Mouse (Mus musculus): ENCODE results near the gene Olfr47. TPM values are rescaled to one million over a fixed set of nuclear protein-coding genes. Genes with fewer than 3 reads are reported as not detected.
A peak's percentile ranks its signal among the peaks of the same experiment; 100 is the strongest.

The Olfr47 gene
- polyA plus RNA-seq, 1 experiment from 2014 or later: not detected

- no peaks in the 10 kb centered on the region for H3K36me3 ChIP-seq (ENCODE audit: control insufficient read depth, insufficient read depth, low read length)
- no peak overlapping the region for H3K9ac ChIP-seq (ENCODE audit: low read depth, low read length)
- no peaks in the 10 kb centered on the region for H3K4me1 ChIP-seq (ENCODE audit: control insufficient read depth, insufficient read depth, low read length)
- WGBS: 60% methylated on average over 7 of the region's 7 CpGs
- ATAC-seq (ENCODE audit: low FRiP score, low TSS enrichment): peak; percentile 78
- no peaks in the 10 kb centered on the region for H3K9me3 ChIP-seq (ENCODE audit: control insufficient read depth, low read length)
- no peak overlapping the region for H3K27ac ChIP-seq (ENCODE audit: low read depth, low read length)
- H3K4me3 ChIP-seq (ENCODE audit: low read length): no peak overlapping the region
- H3K27me3 ChIP-seq (ENCODE audit: control insufficient read depth, insufficient read depth, low read length): no peaks in the 10 kb centered on the region
- no peak overlapping the region for H3K4me2 ChIP-seq (replicated peaks; ENCODE audit: low read depth, low read length)
Measured at GRCm38 (mm10) chr6:43254193-43254926, 23.0 kb downstream of the Olfr47 start.

- ATAC-seq (ENCODE audit: low FRiP score, low TSS enrichment): no peak
Measured at GRCm38 (mm10) chr6:43260756-43261155, 29.4 kb downstream of the Olfr47 start.

GRCm38 (mm10) chr6:43265363-43266041, 34.2 kb downstream of the Olfr47 start, which contains the start of gene Arhgef5:
TSS of gene Arhgef5 (plus strand) at chr6:43265582.
- H3K27ac ChIP-seq (ENCODE audit: low read depth, low read length): peak within 1 kb of the TSS; percentile 74
- WGBS: under 1% methylated on average over 33 of the region's 48 CpGs
- ATAC-seq (ENCODE audit: low FRiP score, low TSS enrichment): peak; percentile 86
- peak within 1 kb of the TSS; percentile 72 for H3K4me3 ChIP-seq (ENCODE audit: low read length)
- H3K27me3 ChIP-seq (ENCODE audit: control insufficient read depth, insufficient read depth, low read length): no peaks in the 10 kb centered on the region
- H3K4me1 ChIP-seq (ENCODE audit: control insufficient read depth, insufficient read depth, low read length): no peaks in the 10 kb centered on the region; the same call in 1 of the 2 replicates
- peak within 1 kb of the TSS; percentile 81 for H3K9ac ChIP-seq (ENCODE audit: low read depth, low read length)
- H3K9me3 ChIP-seq (ENCODE audit: control insufficient read depth, low read length): no peaks in the 10 kb centered on the region
- H3K36me3 ChIP-seq (ENCODE audit: control insufficient read depth, insufficient read depth, low read length): no peaks in the 10 kb centered on the region
- H3K4me2 ChIP-seq (replicated peaks; ENCODE audit: low read depth, low read length): peak within 1 kb of the TSS; percentile 76

More at GRCm38 (mm10) chr6:43260756-43261155, 29.4 kb downstream of the Olfr47 start:
- H3K4me2 ChIP-seq (replicated peaks; ENCODE audit: low read depth, low read length): no peak overlapping the region
- no peaks in the 10 kb centered on the region for H3K4me1 ChIP-seq (ENCODE audit: control insufficient read depth, insufficient read depth, low read length)
- no peaks in the 10 kb centered on the region for H3K9me3 ChIP-seq (ENCODE audit: control insufficient read depth, low read length)
- WGBS: 67% methylated on average over 2 of the region's 2 CpGs
- no peak overlapping the region for H3K9ac ChIP-seq (ENCODE audit: low read depth, low read length)
- no peaks in the 10 kb centered on the region for H3K36me3 ChIP-seq (ENCODE audit: control insufficient read depth, insufficient read depth, low read length)
- no peak overlapping the region for H3K4me3 ChIP-seq (ENCODE audit: low read length)
- no peaks in the 10 kb centered on the region for H3K27me3 ChIP-seq (ENCODE audit: control insufficient read depth, insufficient read depth, low read length)
- H3K27ac ChIP-seq (ENCODE audit: low read depth, low read length): no peak overlapping the region

- Histone ChIP-seq H3K36me3 (ENCODE audit: control insufficient read depth, insufficient read depth, low read length) (no peaks in the 10 kb centered on the region), H3K4me1 (ENCODE audit: control insufficient read depth, insufficient read depth, low read length) (no peaks in the 10 kb centered on the region; the same call in 1 of the 2 replicates), H3K4me3 (ENCODE audit: low read length) (peak overlapping the region; percentile 72), H3K27ac (ENCODE audit: low read depth, low read length) (peak overlapping the region; percentile 74), H3K9ac (ENCODE audit: low read depth, low read length) (peak overlapping the region; percentile 81), H3K27me3 (ENCODE audit: control insufficient read depth, insufficient read depth, low read length) (no peaks in the 10 kb centered on the region), H3K4me2 (replicated peaks; ENCODE audit: low read depth, low read length) (peak overlapping the region; percentile 76), H3K9me3 (ENCODE audit: control insufficient read depth, low read length) (no peaks in the 10 kb centered on the region)
- peak; percentile 71; the same call in 1 of the 2 replicates for ATAC-seq (ENCODE audit: low FRiP score, low TSS enrichment)
- WGBS: 4% methylated on average over 8 of the region's 8 CpGs
Measured at GRCm38 (mm10) chr6:43266356-43266755, 35.0 kb downstream of the Olfr47 start.

- no peak overlapping the region for H3K9ac ChIP-seq (ENCODE audit: low read depth, low read length)
- no peak overlapping the region for H3K4me2 ChIP-seq (replicated peaks; ENCODE audit: low read depth, low read length)
- H3K27ac ChIP-seq (ENCODE audit: low read depth, low read length): no peak overlapping the region
- ATAC-seq (ENCODE audit: low FRiP score, low TSS enrichment): no peak
- no peak overlapping the region for H3K4me3 ChIP-seq (ENCODE audit: low read length)
- peaks cover 14% of the 10 kb centered on the region; the same call in 1 of the 2 replicates for H3K36me3 ChIP-seq (ENCODE audit: control insufficient read depth, insufficient read depth, low read length)
- no peaks in the 10 kb centered on the region for H3K27me3 ChIP-seq (ENCODE audit: control insufficient read depth, insufficient read depth, low read length)
- no peaks in the 10 kb centered on the region for H3K4me1 ChIP-seq (ENCODE audit: control insufficient read depth, insufficient read depth, low read length)
- H3K9me3 ChIP-seq (ENCODE audit: control insufficient read depth, low read length): no peaks in the 10 kb centered on the region
Measured at GRCm38 (mm10) chr6:43272597-43272996, 41.3 kb downstream of the Olfr47 start.

- no peaks in the 10 kb centered on the region for H3K27me3 ChIP-seq (ENCODE audit: control insufficient read depth, insufficient read depth, low read length)
- H3K9me3 ChIP-seq (ENCODE audit: control insufficient read depth, low read length): no peaks in the 10 kb centered on the region
- no peak overlapping the region for H3K9ac ChIP-seq (ENCODE audit: low read depth, low read length)
- no peak overlapping the region for H3K27ac ChIP-seq (ENCODE audit: low read depth, low read length)
- no peak overlapping the region for H3K4me3 ChIP-seq (ENCODE audit: low read length)
- H3K36me3 ChIP-seq (ENCODE audit: control insufficient read depth, insufficient read depth, low read length): peaks cover 17% of the 10 kb centered on the region; the same call in 1 of the 2 replicates
- no peak overlapping the region for H3K4me2 ChIP-seq (replicated peaks; ENCODE audit: low read depth, low read length)
- WGBS: 52% methylated on average over 4 of the region's 4 CpGs
- peak; percentile 45; the same call in 1 of the 2 replicates for ATAC-seq (ENCODE audit: low FRiP score, low TSS enrichment)
- H3K4me1 ChIP-seq (ENCODE audit: control insufficient read depth, insufficient read depth, low read length): no peaks in the 10 kb centered on the region
Measured at GRCm38 (mm10) chr6:43274123-43274522, 42.8 kb downstream of the Olfr47 start.

GRCm38 (mm10) chr6:43278247-43278646, 46.9 kb downstream of the Olfr47 start:
- H3K4me2 ChIP-seq (replicated peaks; ENCODE audit: low read depth, low read length): no peak overlapping the region
- H3K27me3 ChIP-seq (ENCODE audit: control insufficient read depth, insufficient read depth, low read length): no peaks in the 10 kb centered on the region
- H3K9ac ChIP-seq (ENCODE audit: low read depth, low read length): no peak overlapping the region
- H3K4me1 ChIP-seq (ENCODE audit: control insufficient read depth, insufficient read depth, low read length): no peaks in the 10 kb centered on the region
- ATAC-seq (ENCODE audit: low FRiP score, low TSS enrichment): no peak
- no peak overlapping the region for H3K27ac ChIP-seq (ENCODE audit: low read depth, low read length)
- no peaks in the 10 kb centered on the region for H3K9me3 ChIP-seq (ENCODE audit: control insufficient read depth, low read length)
- no peak overlapping the region for H3K4me3 ChIP-seq (ENCODE audit: low read length)
- H3K36me3 ChIP-seq (ENCODE audit: control insufficient read depth, insufficient read depth, low read length): peaks cover 47% of the 10 kb centered on the region

GRCm38 (mm10) chr6:43280481-43280880, 49.2 kb downstream of the Olfr47 start:
- no peak for ATAC-seq (ENCODE audit: low FRiP score, low TSS enrichment)
- no peaks in the 10 kb centered on the region for H3K27me3 ChIP-seq (ENCODE audit: control insufficient read depth, insufficient read depth, low read length)
- H3K36me3 ChIP-seq (ENCODE audit: control insufficient read depth, insufficient read depth, low read length): peaks cover 58% of the 10 kb centered on the region
- WGBS: 93% methylated on average over 5 of the region's 5 CpGs
- no peak overlapping the region for H3K4me3 ChIP-seq (ENCODE audit: low read length)
- no peaks in the 10 kb centered on the region for H3K9me3 ChIP-seq (ENCODE audit: control insufficient read depth, low read length)
- H3K4me1 ChIP-seq (ENCODE audit: control insufficient read depth, insufficient read depth, low read length): no peaks in the 10 kb centered on the region
- no peak overlapping the region for H3K9ac ChIP-seq (ENCODE audit: low read depth, low read length)
- no peak overlapping the region for H3K27ac ChIP-seq (ENCODE audit: low read depth, low read length)
- no peak overlapping the region for H3K4me2 ChIP-seq (replicated peaks; ENCODE audit: low read depth, low read length)

All from kidney, embryonic 14.5 days (tissue).